8 mouse cellular contexts compared by ENCODE assay signal in genomic region chr3:87970939-87971488, GRCm38 (mm10). TPM values are rescaled to one million over a fixed set of nuclear protein-coding genes. Genes with fewer than 3 reads are reported as not detected.
DNase-seq lines count a peak whose midpoint lies in the region; ATAC-seq and TF ChIP-seq lines count a peak whose summit lies in the region.

TSS of gene Nes (plus strand) at chr3:87971078.

- H3K9ac ChIP-seq in ES-Bruce4 (ENCODE audit: low read depth, poor library complexity, severe bottlenecking) = peak within 1 kb of the TSS; percentile 51
- H3K9ac ChIP-seq in forebrain, postnatal 0 days = peak within 1 kb of the TSS; percentile 47
- H3K9ac ChIP-seq in hindbrain, embryonic 13.5 days = peak within 1 kb of the TSS; percentile 84
- peak within 1 kb of the TSS; percentile 54 for H3K9ac ChIP-seq in midbrain, postnatal 0 days (replicated peaks; ENCODE audit: low read length, poor library complexity, severe bottlenecking)

- H3K4me2 ChIP-seq in forebrain, postnatal 0 days (ENCODE audit: low read depth) = peak within 1 kb of the TSS; percentile 91
- H3K4me2 ChIP-seq in hindbrain, embryonic 13.5 days = peak within 1 kb of the TSS; percentile 95
- peak within 1 kb of the TSS; percentile 92 for H3K4me2 ChIP-seq in midbrain, postnatal 0 days (ENCODE audit: low read depth, low read length, poor library complexity, severe bottlenecking)

- peak within 1 kb of the TSS; percentile 84 for H3K4me3 ChIP-seq in ES-Bruce4 (ENCODE audit: low read depth, low read length)
- peak within 1 kb of the TSS; percentile 51 for H3K4me3 ChIP-seq in forebrain, postnatal 0 days (ENCODE audit: low read depth, low read length)
- H3K4me3 ChIP-seq in hindbrain, embryonic 13.5 days = peak within 1 kb of the TSS; percentile 60
- H3K4me3 ChIP-seq in midbrain, postnatal 0 days (ENCODE audit: low read depth, low read length) = peak within 1 kb of the TSS; percentile 48

- peak; percentile 50 for TF ChIP-seq EP300 in ES-Bruce4 (IDR thresholded peaks at IDR 0.05; ENCODE audit: insufficient read depth, low read depth, low read length)

- 2% methylated on average over 44 of the region's 44 CpGs for WGBS in forebrain, postnatal 0 days
- 0% methylated on average over 44 of the region's 44 CpGs for WGBS in hindbrain, embryonic 13.5 days
- WGBS in midbrain, postnatal 0 days = under 1% methylated on average over 44 of the region's 44 CpGs

- TF ChIP-seq POLR2A in ES-Bruce4 (IDR thresholded peaks at IDR 0.05; ENCODE audit: insufficient read depth, low read length) = peak; percentile 9

- no peaks in the 10 kb centered on the region for H3K36me3 ChIP-seq in ES-Bruce4 (ENCODE audit: control insufficient read depth, insufficient read depth, low read length, poor library complexity, severe bottlenecking)
- H3K36me3 ChIP-seq in forebrain, postnatal 0 days (ENCODE audit: insufficient read depth) = no peaks in the 10 kb centered on the region
- H3K36me3 ChIP-seq in hindbrain, embryonic 13.5 days = 0 out of 2 replicates have a peak, but pooled peaks cover 3% of the 10 kb centered on the region
- H3K36me3 ChIP-seq in midbrain, postnatal 0 days (ENCODE audit: insufficient read depth, low read length) = peaks cover 4% of the 10 kb centered on the region; the same call in 1 of the 2 replicates

- DNase-seq in adrenal gland, adult 2 months = peak; percentile 65
- DNase-seq in forebrain, postnatal 0 days = peak; percentile 76
- DNase-seq in liver = peak; percentile 69
- DNase-seq in midbrain, postnatal 0 days (ENCODE audit: low spot score) = peak; percentile 80
- no peak for DNase-seq in frontal cortex, postnatal 14 days (ENCODE audit: low spot score in 2 of 2)

- H3K27me3 ChIP-seq in ES-Bruce4 (ENCODE audit: control insufficient read depth, insufficient read depth, low read length, poor library complexity, severe bottlenecking) = peaks cover 10% of the 10 kb centered on the region
- 0 out of 2 replicates have a peak, but pooled peaks cover 5% of the 10 kb centered on the region for H3K27me3 ChIP-seq in forebrain, postnatal 0 days (ENCODE audit: insufficient read depth, low read length)
- H3K27me3 ChIP-seq in hindbrain, embryonic 13.5 days = peaks cover 13% of the 10 kb centered on the region; the same call in 1 of the 2 replicates
- 0 out of 2 replicates have a peak, but pooled peaks cover 11% of the 10 kb centered on the region for H3K27me3 ChIP-seq in midbrain, postnatal 0 days (ENCODE audit: insufficient read depth, low read length)

- no peak within 1 kb of the TSS for H3K27ac ChIP-seq in ES-Bruce4 (ENCODE audit: insufficient read depth, low read length)
- no peak within 1 kb of the TSS for H3K27ac ChIP-seq in forebrain, postnatal 0 days (ENCODE audit: low read depth, low read length)
- H3K27ac ChIP-seq in hindbrain, embryonic 13.5 days = peak within 1 kb of the TSS; percentile 83
- H3K27ac ChIP-seq in midbrain, postnatal 0 days (ENCODE audit: low read depth, low read length) = no peak within 1 kb of the TSS

- ATAC-seq in forebrain, postnatal 0 days = peak; percentile 72
- ATAC-seq in hindbrain, embryonic 13.5 days (ENCODE audit: low FRiP score) = peak; percentile 70
- peak; percentile 63 for ATAC-seq in midbrain, postnatal 0 days (ENCODE audit: low FRiP score)
- no peak for ATAC-seq in erythroid progenitor cell, adult 5-6 weeks (replicated peaks; ENCODE audit: low FRiP score, poor library complexity, severe bottlenecking)

- H3K9me3 ChIP-seq in ES-Bruce4 (replicated peaks; ENCODE audit: control insufficient read depth, insufficient read depth, low read length, poor library complexity, severe bottlenecking) = no peaks in the 10 kb centered on the region
- no peaks in the 10 kb centered on the region for H3K9me3 ChIP-seq in forebrain, postnatal 0 days (ENCODE audit: low read length)
- H3K9me3 ChIP-seq in hindbrain, embryonic 13.5 days = no peaks in the 10 kb centered on the region
- no peaks in the 10 kb centered on the region for H3K9me3 ChIP-seq in midbrain, postnatal 0 days (ENCODE audit: low read length)

- TF ChIP-seq CTCF in ES-Bruce4 (IDR thresholded peaks at IDR 0.05; ENCODE audit: low read depth, low read length) = no peak
- TF ChIP-seq CTCF in forebrain, postnatal 0 days (IDR thresholded peaks at IDR 0.05; ENCODE audit: low read depth) = no peak
- no peak for TF ChIP-seq CTCF in midbrain, postnatal 0 days (IDR thresholded peaks at IDR 0.05)

- H3K4me1 ChIP-seq in ES-Bruce4 (ENCODE audit: control insufficient read depth, insufficient read depth, low read length) = peaks cover 1% of the 10 kb centered on the region
- 0 out of 2 replicates have a peak, but pooled peaks cover 5% of the 10 kb centered on the region for H3K4me1 ChIP-seq in forebrain, postnatal 0 days (ENCODE audit: insufficient read depth)
- H3K4me1 ChIP-seq in hindbrain, embryonic 13.5 days (replicated peaks) = peaks cover 49% of the 10 kb centered on the region
- 0 out of 2 replicates have a peak, but pooled peaks cover 3% of the 10 kb centered on the region for H3K4me1 ChIP-seq in midbrain, postnatal 0 days (ENCODE audit: insufficient read depth, low read length)

RNA-seq across cellular contexts. Expression of gene Nes, which starts in this region (rescaled TPM):
- polyA plus RNA-seq in ES-Bruce4 (2011; ENCODE audit: insufficient read depth, insufficient read length, low read depth, missing spikeins) = 34.5 and 36.0 TPM in 2 replicates
- total RNA-seq in adrenal gland, adult 2 months (2021) = 1 to 10 TPM; 7.0 to 9.2 TPM
- polyA plus RNA-seq in adrenal gland, adult 2 months (2012; rRNA removed) = 3.5 and 7.0 TPM in 2 replicates
- total RNA-seq in forebrain, postnatal 0 days (2014; rRNA removed) = 32.4 and 39.2 TPM in 2 replicates
- 14.5 and 17.9 TPM in 2 replicates for polyA plus RNA-seq in forebrain, postnatal 0 days (2015; fragmentation: Nextera tagmentation; extraction: Ambion mirVana)
- polyA plus RNA-seq in hindbrain, embryonic 13.5 days (2015; fragmentation: Nextera tagmentation; extraction: Ambion mirVana) = 49.5 and 55.3 TPM in 2 replicates
- 22.4 and 37.1 TPM in 2 replicates for total RNA-seq in midbrain, postnatal 0 days (2014; rRNA removed)
- 8.2 and 8.8 TPM in 2 replicates for polyA plus RNA-seq in midbrain, postnatal 0 days (2015; fragmentation: Nextera tagmentation; extraction: Ambion mirVana)
- not detected in 2 replicates for total RNA-seq in erythroid progenitor cell, adult 5-6 weeks (2015; ENCODE audit: low replicate concordance)
- not detected in 2 replicates for total RNA-seq in erythroid progenitor cell, adult 5-6 weeks (2017; ENCODE audit: low replicate concordance)

Comparison
In these comparisons a context has a peak if more than half of its experiments do, and no peak if none do; other contexts are left out.
1. RNA of gene Nes (total RNA-seq): 32.4 to 39.2 TPM in forebrain, postnatal 0 days, 22.4 to 37.1 TPM in midbrain, postnatal 0 days and 7.0 to 9.2 TPM in adrenal gland, adult 2 months; not detected in erythroid progenitor cell, adult 5-6 weeks; every median in the first group is over 4 times any median in the second.
2. DNase-seq: peak in adrenal gland, adult 2 months (single experiment), forebrain, postnatal 0 days (single experiment), liver (single experiment) and midbrain, postnatal 0 days (single experiment); none in frontal cortex, postnatal 14 days (0 of 2).
3. Peak in every context shown above with its lines, with median percentiles within 50 percentile points of each other: H3K4me3 ChIP-seq, H3K9ac ChIP-seq and H3K4me2 ChIP-seq.